Mouse (Mus musculus) macrophage (primary cell): ENCODE data around the gene Rtn3. TPM values are rescaled to one million over a fixed set of nuclear protein-coding genes. Genes with fewer than 3 reads are reported as not detected.
"Not testable (repeated sequence)": the region's sequence is repeated elsewhere in the genome, so short reads cannot be mapped to it uniquely, and the experiment has no call there.

Source experiments
- H3K27ac ChIP-seq: fragments of 350-480 bp; formaldehyde crosslinking; 2 replicates; pipeline ENCODE4 v1.9.0; 2021
- H3K36me3 ChIP-seq: fragments of 350-480 bp; formaldehyde crosslinking; 2 replicates; pipeline ENCODE4 v1.9.0; 2021; ENCODE audit errors: inconsistent target
- H3K4me3 ChIP-seq: fragments of 350-480 bp; formaldehyde crosslinking; 2 replicates; pipeline ENCODE4 v1.9.0; 2021; ENCODE audit errors: inconsistent target
- H3K79me2 ChIP-seq: fragments of 350-480 bp; formaldehyde crosslinking; 2 replicates; pipeline ENCODE4 v1.9.0; 2021; ENCODE audit errors: inconsistent target
- whole genome bisulfite sequencing: methylation state at CpG from one replicate; pipeline ENCODE4 v1.1.7; 2026; ENCODE audit warnings: inconsistent platforms; ENCODE audit not compliant: missing documents; 5-methylcytosine and 5-hydroxymethylcytosine counted together
- polyA plus RNA-seq: library from polyadenylated mRNA; stranded (reverse); fragments of 250-400 nt; gene quantifications from 3 replicates; pipeline ENCODE4 v1.2.4, GENCODE M21; 2018; ENCODE audit warnings: inconsistent platforms

The Rtn3 gene
- polyA plus RNA-seq, 1 experiment from 2014 or later, result 302 TPM

DNA sequence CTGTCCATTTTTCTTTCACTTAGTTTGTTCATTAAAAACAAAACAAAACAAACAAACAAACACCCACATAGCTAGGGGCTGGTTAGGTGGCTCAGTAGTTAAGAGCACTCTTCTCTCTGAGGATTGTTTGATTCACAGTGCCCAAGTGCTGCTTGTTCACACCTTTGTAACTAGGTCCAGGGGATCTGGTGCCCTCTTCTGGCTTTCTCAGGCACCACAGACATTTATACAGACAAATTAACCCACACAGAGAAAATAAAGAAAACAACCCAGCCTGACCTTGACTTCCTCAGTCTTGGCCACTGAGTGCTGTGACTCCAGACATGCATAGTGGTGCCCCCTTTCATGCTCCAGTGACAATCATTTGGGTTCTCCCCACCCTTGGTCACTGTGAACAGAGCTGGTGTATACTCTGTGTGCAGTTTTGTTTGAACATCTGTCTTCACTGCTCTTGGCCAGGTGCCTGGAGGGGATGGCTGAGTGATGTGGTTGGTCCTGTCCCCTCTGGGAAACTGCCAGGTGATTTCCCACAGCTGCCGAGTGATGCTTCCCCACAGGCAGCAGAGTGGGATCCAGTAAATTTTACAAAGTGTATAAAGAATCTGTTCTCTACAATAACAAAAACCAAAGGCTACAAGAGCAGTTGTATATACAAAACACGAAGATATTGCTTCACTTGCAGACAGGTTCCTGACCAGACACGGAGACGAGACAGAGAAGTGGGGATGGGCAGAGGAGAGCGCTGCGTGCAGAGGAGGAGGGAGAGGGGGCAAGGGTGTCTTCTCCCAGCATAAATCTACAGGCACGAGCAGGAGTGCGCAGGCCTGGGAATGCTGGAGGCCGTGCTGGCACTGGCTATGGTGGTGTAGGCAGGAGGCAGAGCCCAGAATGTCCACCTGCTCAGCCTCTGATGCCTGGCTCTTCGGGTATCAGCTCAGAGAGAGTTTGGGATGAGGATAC, 85.9 kb downstream of the Rtn3 start:
- WGBS, result 33% methylated on average over 1 of the region's 10 CpGs
- not testable (repeated sequence) for H3K36me3 ChIP-seq, H3K4me3 ChIP-seq, H3K79me2 ChIP-seq, H3K27ac ChIP-seq

- Histone ChIP-seq H3K27ac (no peak overlapping the region), H3K36me3 (no peaks in the 10 kb centered on the region), H3K4me3 (no peak overlapping the region), H3K79me2 (no peaks in the 10 kb centered on the region)
- 91% methylated on average over 5 of the region's 6 CpGs for WGBS
Measured at GRCm38 (mm10) chr19:7388488-7388887, 94.6 kb downstream of the Rtn3 start.

DNA sequence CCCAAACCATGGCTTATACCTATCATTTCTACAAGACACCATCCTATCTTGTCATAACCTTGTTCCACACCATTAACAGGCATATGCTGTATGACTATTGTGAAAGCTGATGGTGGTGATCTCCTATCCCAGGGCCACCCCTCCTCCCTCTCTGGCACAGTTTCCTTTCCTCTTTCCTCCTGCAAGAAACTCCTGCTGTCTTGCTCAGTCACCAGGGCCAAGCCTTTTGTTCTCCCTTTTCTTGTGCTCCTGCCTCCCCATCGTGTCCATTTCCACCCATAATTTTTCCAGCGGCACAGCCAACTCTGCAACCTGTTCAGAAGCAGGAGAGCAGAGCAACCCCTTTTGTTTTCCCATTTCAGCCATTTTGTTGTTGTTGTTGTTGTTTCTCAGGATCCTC, 97.0 kb downstream of the Rtn3 start:
- WGBS, result 41% methylated on average over 2 of the region's 2 CpGs
- Histone ChIP-seq H3K36me3 (no peaks in the 10 kb centered on the region), H3K4me3 (no peak overlapping the region), H3K27ac (no peak overlapping the region), H3K79me2 (peaks cover 7% of the 10 kb centered on the region; the same call in 1 of the 2 replicates)

- WGBS, result 5% methylated on average over 36 of the region's 52 CpGs
- Histone ChIP-seq H3K36me3 (no peaks in the 10 kb centered on the region), H3K4me3 (peak within 1 kb of the TSS; percentile 55), H3K27ac (no peak within 1 kb of the TSS), H3K79me2 (peaks cover 19% of the 10 kb centered on the region; the same call in 1 of the 2 replicates)
Measured at GRCm38 (mm10) chr19:7382903-7383865, 99.9 kb downstream of the Rtn3 start, which contains the start of gene Spindoc. Gene Spindoc, minus strand, starts transcription at chr19:7382994.

DNA sequence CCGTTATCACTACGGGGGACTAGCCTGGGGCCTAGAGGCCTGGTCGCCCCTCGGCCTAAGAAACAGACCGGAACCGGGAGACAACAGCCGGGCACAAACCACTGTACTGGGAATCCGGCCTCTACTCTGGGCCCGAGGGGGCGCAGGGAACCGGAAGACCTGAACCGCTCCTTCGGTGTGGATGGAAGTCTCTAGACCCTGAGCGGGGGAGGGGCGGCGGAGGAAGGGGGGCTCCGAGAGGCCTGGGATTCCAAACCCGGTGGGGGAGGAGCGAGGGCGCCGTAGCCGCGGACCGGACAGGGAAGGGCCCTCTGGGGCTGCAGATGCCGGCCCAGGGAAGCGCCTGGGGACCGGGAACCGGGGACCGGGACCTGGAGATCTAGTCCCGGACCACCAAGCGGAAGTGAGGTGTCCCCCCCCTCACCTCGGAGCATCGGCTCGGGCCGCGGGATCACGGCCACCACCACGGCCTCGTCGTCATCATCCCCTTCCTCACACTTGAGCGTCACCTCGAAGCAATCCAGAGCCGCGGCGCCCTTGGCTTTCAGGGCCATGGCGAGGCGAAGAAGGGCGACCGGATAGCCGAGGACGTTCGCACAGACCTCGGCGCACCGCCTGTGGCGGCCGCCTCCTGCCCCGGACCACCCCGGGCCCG, 100.7 kb downstream of the Rtn3 start:
- WGBS, result 2% methylated on average over 54 of the region's 60 CpGs
- H3K79me2 ChIP-seq, result peaks cover 19% of the 10 kb centered on the region; the same call in 1 of the 2 replicates
- no peak overlapping the region for H3K27ac ChIP-seq
- peak overlapping the region; percentile 55 for H3K4me3 ChIP-seq
- H3K36me3 ChIP-seq, result no peaks in the 10 kb centered on the region

DNA sequence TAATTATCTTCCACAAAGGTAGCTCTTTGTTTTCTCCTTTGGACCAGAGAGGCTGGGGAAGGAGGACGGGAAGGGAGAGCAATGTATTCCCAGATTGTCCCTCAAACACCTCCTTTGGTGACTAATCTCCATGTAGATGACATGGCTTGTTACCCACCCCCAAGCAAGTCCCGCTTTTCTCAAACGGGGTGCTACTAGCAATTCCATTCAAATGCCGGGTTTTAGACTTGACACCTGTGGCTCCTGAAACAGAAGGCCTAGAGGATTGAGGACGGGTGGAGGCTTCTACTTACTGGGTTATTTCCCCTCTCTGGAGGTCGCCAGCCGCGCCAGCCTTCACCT, 101.2 kb downstream of the Rtn3 start:
- no peak overlapping the region for H3K27ac ChIP-seq
- 22% methylated on average over 8 of the region's 8 CpGs for WGBS
- peak overlapping the region; percentile 55 for H3K4me3 ChIP-seq
- H3K36me3 ChIP-seq, result no peaks in the 10 kb centered on the region
- peaks cover 19% of the 10 kb centered on the region; the same call in 1 of the 2 replicates for H3K79me2 ChIP-seq

GRCm38 (mm10) chr19:7377639-7378038, 105.4 kb downstream of the Rtn3 start:
- Histone ChIP-seq H3K79me2 (peaks cover 19% of the 10 kb centered on the region; the same call in 1 of the 2 replicates), H3K27ac (no peak overlapping the region), H3K4me3 (no peak overlapping the region), H3K36me3 (peaks cover 27% of the 10 kb centered on the region)
- WGBS, result 75% methylated on average over 2 of the region's 2 CpGs

Other genes with a start within 250 kb of the Rtn3 start
- gene Naa40, start 242.1 kb downstream of the Rtn3 start, polyA plus RNA-seq, result 17.5 to 29.1 TPM (median 25.8 TPM) in 3 replicates
- 0.52 to 0.81 TPM (median 0.66 TPM) in 3 replicates for gene Rcor2, start 216.0 kb downstream of the Rtn3 start, polyA plus RNA-seq
- 28.6 to 40.1 TPM (median 35.7 TPM) in 3 replicates for gene Mark2, start 141.4 kb downstream of the Rtn3 start, polyA plus RNA-seq
- gene Spindoc, start 100.3 kb downstream of the Rtn3 start, polyA plus RNA-seq, result 5.7 to 8.2 TPM (median 6.0 TPM) in 3 replicates
- gene 2700081O15Rik, start 65.7 kb downstream of the Rtn3 start, polyA plus RNA-seq, result 0.88 to 2.2 TPM (median 1.2 TPM) in 3 replicates
- gene Atl3, start 10.8 kb upstream of the Rtn3 start, polyA plus RNA-seq, result 30.6 to 48.9 TPM (median 46.4 TPM) in 3 replicates
- gene Pla2g16, start 74.2 kb upstream of the Rtn3 start, polyA plus RNA-seq, result 3.0 to 6.9 TPM (median 4.9 TPM) in 3 replicates
- gene Lgals12, start 123.9 kb upstream of the Rtn3 start, polyA plus RNA-seq, result not detected in 3 replicates
- gene Hrasls5, start 129.3 kb upstream of the Rtn3 start, polyA plus RNA-seq, result not detected in 3 replicates
- not detected in 3 replicates for gene Slc22a19, start 228.0 kb upstream of the Rtn3 start, polyA plus RNA-seq